Mouse (Mus musculus) myocyte (in vitro differentiated cells): ENCODE results near the gene Defb39.

ENCODE experiments used
- CEBPB ChIP-seq: IDR thresholded peaks from 2 replicates; pipeline ENCODE4 v1.6.1; 2011; ENCODE audit warnings: mild to moderate bottlenecking, moderate library complexity; ENCODE audit not compliant: poor library complexity, insufficient read depth, severe bottlenecking
- MAX ChIP-seq: IDR thresholded peaks from one replicate; pipeline ENCODE4 v1.6.1; 2011; ENCODE audit warnings: low read depth, mild to moderate bottlenecking, control low read depth
- MYOG ChIP-seq, 3 experiments: IDR thresholded peaks; one replicate each; pipeline ENCODE4 v1.6.1; 2011; ENCODE audit warnings: control low read depth in 2 of 3, low read depth in 2 of 3, mild to moderate bottlenecking in 2 of 3; ENCODE audit not compliant: insufficient read length in 2 of 3, control insufficient read depth in 1 of 3, insufficient read depth in 1 of 3
- USF1 ChIP-seq: IDR thresholded peaks from one replicate; pipeline ENCODE4 v1.6.1; 2011; ENCODE audit warnings: low read depth, mild to moderate bottlenecking, control low read depth, moderate library complexity

GRCm38 (mm10) chr8:19064710-19065109 is at the start of gene Defb39:
- TF ChIP-seq MAX (no peak), MYOG (IDR thresholded peaks at IDR 0.05; ENCODE audit: control insufficient read depth in 1 of 3, insufficient read depth in 1 of 3, insufficient read length in 2 of 3, low read depth in 2 of 3) (no peak), USF1 (no peak), CEBPB (no peak)
